19 mouse cellular contexts compared by ENCODE assay signal in the genomic region with DNA sequence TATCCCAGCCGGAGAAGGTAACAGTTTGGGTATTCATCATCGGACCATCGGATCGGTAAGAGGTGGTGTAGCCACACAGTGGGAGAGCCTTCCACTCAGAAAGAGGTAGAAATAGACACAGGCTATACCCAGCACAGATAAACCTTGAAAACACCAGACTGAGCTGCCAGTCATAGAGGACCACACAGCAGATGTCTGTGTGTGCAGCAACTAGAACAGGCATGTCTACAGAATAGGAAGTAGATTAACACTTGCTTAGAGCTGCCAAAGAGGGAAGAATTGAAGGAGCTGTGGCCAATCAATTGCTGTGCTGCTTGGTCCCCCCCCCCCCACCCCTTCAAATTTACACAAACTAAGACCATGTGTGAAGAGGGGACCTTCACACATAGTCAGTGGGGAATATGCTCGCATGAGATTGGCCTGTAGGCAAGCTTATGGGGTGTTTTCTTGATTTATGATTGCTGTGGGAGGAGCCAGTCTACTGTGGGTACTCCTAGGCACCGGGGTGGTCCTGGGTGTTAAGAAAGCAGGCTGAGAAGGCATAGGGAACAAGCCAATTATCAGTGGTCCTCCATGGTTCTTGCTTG.
A peak's percentile ranks its signal among the peaks of the same experiment; 100 is the strongest.
DNase-seq lines count a peak whose midpoint lies in the region; ATAC-seq and TF ChIP-seq lines count a peak whose summit lies in the region.
"Had no signal": no experiment of that assay in that cellular context is flagged by ENCODE, and none has a peak within 500 bp of the region (broad histone marks: within the 10 kb centered on the region; RNA-seq: fewer than 3 reads in every experiment).

No protein-coding gene starts in this region.

- H3K9me3 ChIP-seq in forebrain, embryonic 13.5 days (replicated peaks), result no peaks in the 10 kb centered on the region
- no peaks in the 10 kb centered on the region for H3K9me3 ChIP-seq in forebrain, embryonic 12.5 days
- H3K9me3 ChIP-seq in heart, embryonic 12.5 days (replicated peaks), result 0 out of 2 replicates have a peak, but pooled peaks cover 2% of the 10 kb centered on the region
- H3K9me3 ChIP-seq in limb, embryonic 12.5 days, result 0 out of 2 replicates have a peak, but pooled peaks cover under 1% of the 10 kb centered on the region
- H3K9me3 ChIP-seq in limb, embryonic 10.5 days (replicated peaks), result no peaks in the 10 kb centered on the region
- no peaks in the 10 kb centered on the region for H3K9me3 ChIP-seq in forebrain, postnatal 0 days (ENCODE audit: low read length)
- H3K9me3 ChIP-seq: intestine, embryonic 15.5 days had no signal

- no peaks in the 10 kb centered on the region for H3K27me3 ChIP-seq in forebrain, embryonic 13.5 days
- H3K27me3 ChIP-seq in forebrain, embryonic 12.5 days, result no peaks in the 10 kb centered on the region
- H3K27me3 ChIP-seq in heart, embryonic 12.5 days (replicated peaks), result no peaks in the 10 kb centered on the region
- H3K27me3 ChIP-seq in limb, embryonic 12.5 days, result no peaks in the 10 kb centered on the region; the same call in 1 of the 2 replicates
- no peaks in the 10 kb centered on the region for H3K27me3 ChIP-seq in limb, embryonic 10.5 days (ENCODE audit: low read depth, poor library complexity, severe bottlenecking)
- H3K27me3 ChIP-seq in forebrain, postnatal 0 days (ENCODE audit: insufficient read depth, low read length), result no peaks in the 10 kb centered on the region
- H3K27me3 ChIP-seq: intestine, embryonic 15.5 days had no signal

- H3K4me1 ChIP-seq in forebrain, embryonic 13.5 days, result no peaks in the 10 kb centered on the region
- no peaks in the 10 kb centered on the region for H3K4me1 ChIP-seq in forebrain, embryonic 12.5 days
- no peaks in the 10 kb centered on the region for H3K4me1 ChIP-seq in heart, embryonic 12.5 days (replicated peaks)
- no peaks in the 10 kb centered on the region; the same call in 1 of the 2 replicates for H3K4me1 ChIP-seq in limb, embryonic 12.5 days (replicated peaks)
- H3K4me1 ChIP-seq in limb, embryonic 10.5 days, result 0 out of 2 replicates have a peak, but pooled peaks cover 4% of the 10 kb centered on the region
- H3K4me1 ChIP-seq in forebrain, postnatal 0 days (ENCODE audit: insufficient read depth), result no peaks in the 10 kb centered on the region
- H3K4me1 ChIP-seq: hindbrain, embryonic 10.5 days; intestine, embryonic 15.5 days had no signal

- no peaks in the 10 kb centered on the region for H3K36me3 ChIP-seq in forebrain, embryonic 13.5 days (ENCODE audit: poor library complexity, severe bottlenecking)
- H3K36me3 ChIP-seq in forebrain, embryonic 12.5 days (replicated peaks), result no peaks in the 10 kb centered on the region
- H3K36me3 ChIP-seq in heart, embryonic 12.5 days, result no peaks in the 10 kb centered on the region
- H3K36me3 ChIP-seq in limb, embryonic 12.5 days, result no peaks in the 10 kb centered on the region
- no peaks in the 10 kb centered on the region for H3K36me3 ChIP-seq in limb, embryonic 10.5 days
- no peaks in the 10 kb centered on the region for H3K36me3 ChIP-seq in forebrain, postnatal 0 days (ENCODE audit: insufficient read depth)
- H3K36me3 ChIP-seq: hindbrain, embryonic 10.5 days; intestine, embryonic 15.5 days had no signal

- no peak for TF ChIP-seq CTCF in forebrain, postnatal 0 days (IDR thresholded peaks at IDR 0.05; ENCODE audit: low read depth)

- H3K4me3 ChIP-seq in forebrain, embryonic 13.5 days, result no peak overlapping the region
- no peak overlapping the region for H3K4me3 ChIP-seq in forebrain, embryonic 12.5 days (replicated peaks)
- H3K4me3 ChIP-seq in heart, embryonic 12.5 days, result no peak overlapping the region
- no peak overlapping the region for H3K4me3 ChIP-seq in limb, embryonic 12.5 days (replicated peaks)
- H3K4me3 ChIP-seq in limb, embryonic 10.5 days, result no peak overlapping the region
- H3K4me3 ChIP-seq in forebrain, postnatal 0 days (ENCODE audit: low read depth, low read length), result no peak overlapping the region
- H3K4me3 ChIP-seq: erythroblast, embryonic 14.5 days; heart, adult 2 months; hindbrain, embryonic 10.5 days; intestine, embryonic 15.5 days had no signal

- peak; percentile 57 for DNase-seq in heart, adult 11 months
- DNase-seq in limb, embryonic 10.5 days (ENCODE audit: low spot score), result no peak
- DNase-seq in forebrain, postnatal 0 days, result peak; percentile 22
- DNase-seq in lung, postnatal 10 days, result no peak
- DNase-seq: adrenal gland, postnatal 10 days; cerebellum, adult 11-12 months; cerebellum, adult 9-10 months; cerebellum, postnatal 25 days; gastrocnemius, postnatal 10 days; heart, adult 2 months had no signal

- peak; percentile 75; the same call in 1 of the 2 replicates for ATAC-seq in forebrain, embryonic 13.5 days
- no peak for ATAC-seq in forebrain, embryonic 12.5 days (ENCODE audit: low FRiP score)
- no peak for ATAC-seq in heart, embryonic 12.5 days (ENCODE audit: insufficient number of reproducible peaks, low FRiP score)
- peak; percentile 52; the same call in 1 of the 2 replicates for ATAC-seq in limb, embryonic 12.5 days (ENCODE audit: insufficient number of reproducible peaks, insufficient read depth, low FRiP score, low TSS enrichment, low read depth)
- peak; percentile 93 for ATAC-seq in forebrain, postnatal 0 days
- ATAC-seq: intestine, embryonic 15.5 days had no signal

- H3K9ac ChIP-seq in forebrain, embryonic 13.5 days, result no peak overlapping the region
- no peak overlapping the region for H3K9ac ChIP-seq in forebrain, embryonic 12.5 days
- no peak overlapping the region for H3K9ac ChIP-seq in heart, embryonic 12.5 days
- H3K9ac ChIP-seq in limb, embryonic 12.5 days (replicated peaks), result no peak overlapping the region
- no peak overlapping the region for H3K9ac ChIP-seq in forebrain, postnatal 0 days
- H3K9ac ChIP-seq: hindbrain, embryonic 14.5 days; intestine, embryonic 15.5 days had no signal

- 91% methylated on average over 6 of the region's 6 CpGs for WGBS in forebrain, embryonic 13.5 days
- WGBS in forebrain, embryonic 12.5 days, result 94% methylated on average over 6 of the region's 6 CpGs
- 87% methylated on average over 6 of the region's 6 CpGs for WGBS in heart, embryonic 12.5 days
- 72% methylated on average over 6 of the region's 6 CpGs for WGBS in limb, embryonic 12.5 days
- WGBS in limb, embryonic 10.5 days, result 81% methylated on average over 6 of the region's 6 CpGs
- 82% methylated on average over 6 of the region's 6 CpGs for WGBS in forebrain, postnatal 0 days

- no peak overlapping the region for H3K27ac ChIP-seq in forebrain, embryonic 13.5 days
- H3K27ac ChIP-seq in forebrain, embryonic 12.5 days, result no peak overlapping the region
- H3K27ac ChIP-seq in heart, embryonic 12.5 days (ENCODE audit: poor library complexity, severe bottlenecking), result no peak overlapping the region
- no peak overlapping the region for H3K27ac ChIP-seq in limb, embryonic 12.5 days
- no peak overlapping the region for H3K27ac ChIP-seq in limb, embryonic 10.5 days
- no peak overlapping the region for H3K27ac ChIP-seq in forebrain, postnatal 0 days (ENCODE audit: low read depth, low read length)
- H3K27ac ChIP-seq: heart, adult 2 months; hindbrain, embryonic 10.5 days; hindbrain, embryonic 14.5 days; intestine, embryonic 15.5 days had no signal

- H3K4me2 ChIP-seq in forebrain, embryonic 13.5 days, result no peak overlapping the region
- H3K4me2 ChIP-seq in forebrain, embryonic 12.5 days, result no peak overlapping the region
- H3K4me2 ChIP-seq in heart, embryonic 12.5 days, result no peak overlapping the region
- H3K4me2 ChIP-seq in limb, embryonic 12.5 days, result no peak overlapping the region
- H3K4me2 ChIP-seq in forebrain, postnatal 0 days (ENCODE audit: low read depth), result no peak overlapping the region
- H3K4me2 ChIP-seq: heart, embryonic 11.5 days; hindbrain, embryonic 14.5 days; intestine, embryonic 15.5 days had no signal

Comparison
In these comparisons a context has a peak if more than half of its experiments do, and no peak if none do; other contexts are left out.
1. ATAC-seq: peak in forebrain, embryonic 13.5 days (single experiment), limb, embryonic 12.5 days (single experiment) and forebrain, postnatal 0 days (single experiment); none in forebrain, embryonic 12.5 days (single experiment) and heart, embryonic 12.5 days (single experiment).
2. DNase-seq: peak in heart, adult 11 months (single experiment) and forebrain, postnatal 0 days (single experiment); none in limb, embryonic 10.5 days (single experiment) and lung, postnatal 10 days (single experiment).